Mouse (Mus musculus) forelimb bud, embryonic 11.5 days (tissue): ENCODE data around the gene Slc2a8.
"Not testable (repeated sequence)": the region's sequence is repeated elsewhere in the genome, so short reads cannot be mapped to it uniquely, and the experiment has no call there.

ENCODE experiments used
- DNase-seq: peaks from one replicate; pipeline ENCODE4 v3.0.0-alpha.2; 2012; ENCODE audit warnings: low read depth, low spot score

The Slc2a8 gene

DNA sequence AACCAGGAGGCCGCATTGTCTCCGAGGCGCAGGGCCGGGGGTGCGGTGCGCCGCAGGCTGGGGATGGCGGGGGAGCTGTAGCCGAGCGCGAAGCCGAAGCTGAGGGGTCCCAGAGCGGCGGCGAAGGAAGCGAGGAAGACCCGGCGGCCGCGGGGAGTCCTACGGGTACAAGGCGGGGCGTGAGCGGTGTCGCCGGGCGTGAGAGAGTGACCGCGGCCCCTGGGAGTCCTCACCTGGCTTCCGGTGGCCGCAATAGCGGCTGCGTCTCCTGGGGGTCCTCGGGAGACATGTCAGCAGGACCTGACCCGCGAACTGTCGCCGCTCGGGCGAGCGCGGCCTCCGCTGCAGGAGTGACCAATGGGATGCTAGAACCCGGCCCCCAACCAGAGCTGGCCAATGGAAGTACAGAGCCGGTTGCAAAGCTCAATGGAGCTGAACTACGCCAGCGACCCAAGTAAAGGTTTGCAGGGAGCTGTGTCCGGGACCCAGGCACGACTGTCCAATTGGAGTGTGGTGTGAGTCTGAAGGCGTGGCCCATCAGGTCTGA, at the start of gene Slc2a8:
Gene Slc2a8 (minus strand): TSS at position 359 of the 547 bp plus-strand sequence.
- peak; percentile 95 for DNase-seq

DNA sequence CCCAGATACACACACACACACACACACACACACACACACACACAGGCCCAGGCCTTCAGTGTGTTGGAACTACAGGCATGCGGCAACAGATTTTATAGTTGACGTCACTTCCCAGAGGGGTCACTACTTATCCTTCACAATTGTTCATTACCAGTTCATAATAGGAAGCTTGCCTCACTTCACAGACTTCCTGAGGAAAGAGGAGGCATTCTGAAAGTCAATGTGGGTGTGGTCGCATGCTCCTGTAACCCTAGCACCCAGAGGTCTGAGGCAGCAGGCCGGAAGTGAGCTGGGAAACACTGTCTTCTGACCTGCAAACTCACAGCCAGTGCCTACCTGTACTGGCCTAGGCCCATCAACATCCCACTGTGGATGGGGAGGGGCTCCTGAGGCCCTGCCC, 43.2 kb upstream of the Slc2a8 start:
- no peak for DNase-seq

DNA sequence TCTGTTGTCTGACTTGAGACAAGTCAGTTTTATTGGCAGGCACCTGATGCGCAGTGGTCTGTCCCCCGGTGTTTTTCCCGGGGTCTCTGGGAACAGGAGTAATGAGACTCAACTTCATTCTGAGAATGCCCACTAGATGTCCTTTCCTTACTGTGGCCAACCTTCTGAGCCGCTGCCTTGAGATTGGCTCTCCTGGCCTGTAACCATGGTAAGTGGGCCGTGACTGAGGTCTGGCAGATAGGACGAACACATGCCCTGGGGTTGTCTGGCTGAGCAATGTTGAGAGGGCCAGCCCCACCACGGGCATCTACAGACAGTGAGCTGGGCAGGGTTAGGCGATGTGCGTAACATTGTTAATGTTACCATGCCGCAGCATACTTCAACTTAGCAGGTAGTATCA, 42.7 kb upstream of the Slc2a8 start:
- no peak for DNase-seq

DNA sequence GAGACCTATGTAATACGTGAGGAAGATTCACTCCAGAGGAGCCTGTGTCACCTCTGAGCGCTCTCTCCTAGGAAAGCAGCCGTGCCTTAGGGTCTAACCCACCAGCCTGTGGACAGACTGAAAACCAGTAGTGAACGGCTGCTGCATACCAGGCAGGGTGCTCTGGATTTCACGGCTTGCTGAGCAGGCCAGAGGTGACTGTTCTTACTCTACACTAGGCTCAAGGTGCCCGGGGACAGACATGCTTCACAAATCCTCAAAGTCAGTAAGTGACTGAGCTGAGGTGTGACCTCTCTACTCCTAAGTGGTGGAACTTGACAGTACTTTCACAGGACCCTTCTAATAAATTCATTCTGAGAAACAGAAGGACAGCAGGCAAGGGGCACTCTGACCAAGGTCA, 41.0 kb upstream of the Slc2a8 start:
- DNase-seq: no peak

DNA sequence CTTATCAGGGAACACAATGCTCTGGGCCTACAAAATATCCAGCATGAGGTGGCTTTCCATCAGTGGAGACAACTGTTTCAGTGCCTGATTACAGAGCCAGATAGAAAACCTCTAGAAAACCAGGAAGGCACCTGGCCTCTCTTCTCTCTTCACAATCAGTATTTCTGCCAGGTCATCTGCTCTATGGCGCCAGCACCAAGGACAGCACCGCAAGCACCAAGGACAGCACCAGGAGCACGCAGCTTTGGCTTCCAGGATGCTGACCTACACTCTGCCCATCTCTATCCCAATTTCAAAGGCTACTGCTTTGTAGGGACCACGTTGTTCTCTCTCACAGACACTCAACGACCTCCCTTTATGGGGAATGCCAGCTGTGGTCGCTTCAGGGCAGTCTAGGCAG, 36.1 kb upstream of the Slc2a8 start:
- DNase-seq: peak; percentile 67

DNA sequence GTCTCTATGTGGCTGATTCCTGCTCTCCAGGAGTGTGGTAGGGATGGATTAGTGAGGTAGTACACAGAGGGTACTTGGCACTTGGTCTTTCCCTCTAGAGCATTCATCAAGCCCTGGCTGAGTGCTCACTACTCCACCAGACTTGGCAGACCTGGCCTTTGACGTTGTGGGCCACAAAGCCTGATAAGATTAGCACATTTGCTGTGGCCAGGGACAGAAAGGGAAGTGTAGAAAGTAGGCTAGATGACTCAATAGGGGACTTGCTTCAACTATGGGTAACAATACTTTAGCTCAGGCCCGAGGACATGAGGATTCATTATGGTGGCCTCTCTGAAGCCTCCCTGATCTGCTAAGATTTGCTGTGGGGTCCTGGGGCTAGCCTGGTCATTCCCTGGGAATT, 35.3 kb upstream of the Slc2a8 start:
- DNase-seq: no peak

DNA sequence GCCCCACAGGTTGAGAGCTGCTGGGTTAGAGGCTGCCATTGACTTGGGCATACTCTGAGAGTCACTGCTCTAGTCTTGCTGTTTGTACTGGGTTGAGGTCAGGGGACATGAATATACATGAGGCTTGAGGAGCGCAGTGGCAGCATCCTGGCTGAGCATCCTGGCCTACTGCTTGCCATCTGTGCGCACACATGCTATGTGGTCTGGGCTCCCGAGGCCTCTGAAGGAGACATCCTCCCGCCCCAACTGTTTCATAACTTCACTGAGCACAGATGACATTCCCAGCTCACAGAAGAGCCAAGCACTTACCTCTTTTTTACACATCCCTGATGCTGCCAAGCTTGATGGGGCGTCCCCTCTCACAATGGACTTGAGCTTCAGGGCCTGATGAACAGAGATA, 33.0 kb upstream of the Slc2a8 start:
- no peak for DNase-seq

DNA sequence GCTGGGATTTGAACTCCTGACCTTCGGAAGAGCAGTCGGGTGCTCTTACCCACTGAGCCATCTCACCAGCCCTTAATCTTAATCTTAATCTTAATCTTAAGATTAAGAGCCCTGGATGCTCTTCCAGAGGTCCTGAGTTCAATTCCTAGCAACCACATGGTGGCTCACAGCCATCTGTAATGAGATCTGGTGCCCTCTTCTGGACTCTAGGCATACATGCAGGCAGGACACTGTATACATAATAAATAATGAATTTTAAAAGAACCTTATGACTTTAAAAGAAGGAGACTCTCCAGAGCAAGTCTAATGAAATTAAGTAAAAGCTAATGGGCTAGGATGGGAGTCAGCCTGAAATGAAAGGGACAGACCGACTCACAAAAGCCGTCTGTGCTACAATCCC, 27.2 kb upstream of the Slc2a8 start:
- not testable (repeated sequence) for DNase-seq

DNA sequence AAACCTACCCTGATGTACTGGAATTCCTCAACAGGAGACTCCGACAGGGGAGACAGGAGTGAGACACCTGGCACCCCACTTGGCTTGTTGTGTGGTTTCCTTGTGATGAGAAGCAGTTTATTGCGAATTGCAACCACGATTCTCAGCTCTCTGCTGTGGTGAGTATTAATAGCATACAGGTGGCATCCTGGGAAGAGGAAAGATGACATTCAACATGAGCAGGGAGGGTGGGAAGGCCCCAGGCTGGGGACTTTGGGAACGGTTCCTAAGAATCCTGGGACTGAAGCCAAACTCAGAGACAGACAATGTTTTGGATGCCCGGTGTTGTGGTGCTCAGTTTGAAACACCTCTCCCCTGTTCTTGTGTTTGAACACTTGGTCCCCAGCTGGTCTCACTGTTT, 23.2 kb upstream of the Slc2a8 start:
- no peak for DNase-seq

DNA sequence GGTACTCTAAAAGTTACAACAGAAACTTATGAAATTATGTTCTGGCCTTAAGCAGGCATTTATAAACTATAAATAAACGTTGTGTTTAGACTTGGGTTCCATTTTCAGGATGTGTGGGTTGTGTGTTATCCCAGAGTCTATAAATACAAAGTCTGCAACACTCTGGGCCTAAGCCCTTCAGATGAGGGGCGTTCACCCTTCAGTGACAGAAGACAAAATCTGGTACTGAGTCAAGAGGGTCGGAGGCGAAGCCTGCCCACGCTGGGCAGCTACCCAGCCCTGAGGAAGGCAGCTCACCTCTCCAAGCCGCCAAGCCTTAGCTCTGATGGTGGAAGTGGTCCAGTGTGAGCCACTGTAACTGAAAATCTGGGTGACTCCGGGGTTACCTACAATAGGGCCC, 20.3 kb upstream of the Slc2a8 start:
- no peak for DNase-seq

DNA sequence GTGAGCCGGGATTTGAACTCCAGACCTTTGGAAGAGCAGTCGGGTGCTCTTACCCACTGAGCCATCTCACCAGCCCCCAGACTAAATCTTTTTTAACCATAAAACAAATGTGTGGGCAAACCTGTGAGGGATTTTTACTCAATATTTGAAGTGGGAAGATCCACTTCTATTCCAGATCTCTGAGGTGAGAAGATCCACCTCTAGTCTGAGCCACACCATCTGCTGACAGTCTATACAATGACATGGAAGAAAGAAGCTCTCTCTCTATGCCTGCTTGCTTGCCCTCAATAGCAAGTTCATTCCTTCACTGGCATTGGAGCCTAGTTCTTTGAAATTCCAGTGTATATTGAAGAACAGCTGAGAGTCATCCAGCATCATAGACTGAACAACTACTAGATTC, 17.9 kb upstream of the Slc2a8 start:
- no peak for DNase-seq

DNA sequence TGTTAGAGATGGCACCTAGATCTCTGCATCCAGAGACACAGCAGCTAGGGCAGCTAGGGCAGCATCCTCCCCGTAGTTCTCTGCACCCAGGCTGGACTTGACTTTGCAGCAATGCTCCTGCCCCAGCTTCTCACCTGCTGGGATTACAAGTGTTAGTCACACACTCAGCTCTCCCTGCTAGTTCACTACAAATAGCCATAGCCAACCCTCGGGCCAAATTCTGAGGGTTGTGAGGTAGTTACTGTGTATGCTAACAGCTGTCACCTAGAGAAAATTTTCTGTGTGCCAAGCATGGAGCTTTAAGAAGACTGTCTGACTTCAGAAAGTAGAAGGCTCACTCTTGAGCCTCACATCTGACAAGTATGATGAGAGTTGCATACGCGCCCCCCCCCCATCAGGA, 15.9 kb upstream of the Slc2a8 start:
- DNase-seq: no peak

DNA sequence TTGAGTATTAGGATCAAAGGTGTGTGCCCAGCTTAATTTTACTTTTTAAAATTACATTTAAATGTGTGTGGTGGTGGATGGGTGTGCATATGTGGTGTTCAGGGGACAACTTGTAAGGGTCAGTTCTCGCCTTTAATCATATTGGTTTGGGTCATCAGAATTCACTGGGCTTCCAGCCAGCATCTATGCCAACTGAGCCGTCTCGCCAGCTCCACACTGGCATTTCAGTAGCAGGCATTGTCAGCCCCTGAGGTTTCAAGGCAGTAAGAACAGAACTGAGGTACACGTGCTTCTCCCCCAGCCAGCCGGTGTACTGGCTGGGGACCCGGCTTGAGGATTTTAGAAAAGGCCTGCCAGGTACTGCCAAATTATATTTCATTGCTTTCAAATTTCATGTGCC, 15.2 kb upstream of the Slc2a8 start:
- DNase-seq: no peak

DNA sequence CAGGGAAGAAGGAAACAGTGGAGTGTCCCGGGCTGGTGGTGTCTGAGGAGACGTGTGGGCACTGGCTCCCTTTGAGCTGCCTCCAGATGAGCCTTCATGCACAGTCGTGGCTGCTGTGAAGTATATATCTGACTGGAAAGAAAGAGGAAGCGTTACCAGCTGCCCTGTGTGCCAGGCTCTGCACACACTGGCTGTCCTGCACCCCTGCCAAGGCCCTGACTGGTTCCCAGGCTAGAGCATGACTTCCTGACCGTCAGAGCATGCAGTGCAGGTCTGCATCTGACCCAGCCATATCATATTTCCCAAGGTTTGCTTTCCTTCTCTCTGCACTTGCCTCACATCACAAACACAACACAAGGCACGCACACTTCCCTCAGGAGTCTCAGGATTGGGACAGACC, 10.2 kb upstream of the Slc2a8 start:
- DNase-seq: no peak

DNA sequence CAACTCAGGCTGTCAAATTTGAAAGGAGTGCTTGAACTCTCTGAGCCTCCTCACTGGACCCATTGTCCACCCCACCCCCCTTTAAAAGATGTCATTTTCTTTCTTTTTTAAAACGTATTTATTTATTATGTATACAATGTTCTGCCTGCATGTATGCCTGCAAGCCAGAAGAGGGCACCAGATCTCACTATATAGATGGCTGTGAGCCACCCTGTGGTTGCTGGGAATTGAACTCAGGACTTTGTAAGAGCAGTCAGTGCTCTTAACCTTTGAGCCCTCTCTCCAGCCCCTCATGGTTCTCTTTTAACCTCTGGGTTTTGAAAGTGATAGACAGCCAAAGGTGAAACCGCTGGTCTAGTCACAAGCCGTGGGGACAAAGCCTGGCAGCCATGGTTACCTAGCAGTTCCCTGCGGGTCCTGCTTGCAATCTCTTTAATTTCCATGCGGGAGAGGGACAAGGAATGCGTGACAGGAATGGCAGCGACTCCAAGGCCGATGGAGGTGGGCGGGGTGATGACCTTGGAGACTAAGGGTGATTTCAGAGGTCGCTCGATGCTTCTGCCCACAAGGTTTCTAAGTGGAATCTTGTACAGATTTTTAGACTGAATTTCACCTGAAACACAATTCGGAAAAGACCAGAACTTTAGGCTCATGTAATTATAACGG, 8.4 kb upstream of the Slc2a8 start:
- no peak for DNase-seq

DNA sequence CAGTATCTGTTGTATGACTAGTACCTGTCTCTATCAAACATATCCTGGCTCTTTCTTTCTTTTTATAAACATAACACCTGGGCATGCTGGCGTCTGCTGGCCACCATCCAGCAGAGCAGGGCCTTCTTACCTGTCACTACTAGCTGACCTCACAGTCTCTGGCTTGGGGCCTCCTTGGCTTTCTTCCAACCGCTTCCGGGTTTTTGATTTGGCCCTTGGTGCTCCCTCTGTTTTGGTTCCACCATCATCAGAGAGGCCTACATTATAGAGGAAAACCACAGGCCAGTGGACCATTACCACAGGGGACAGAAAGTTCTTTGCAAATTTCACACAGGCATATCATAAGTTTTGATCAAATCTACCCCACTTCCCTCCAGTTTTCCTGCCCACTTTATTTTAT, 7.5 kb upstream of the Slc2a8 start:
- DNase-seq: no peak

DNA sequence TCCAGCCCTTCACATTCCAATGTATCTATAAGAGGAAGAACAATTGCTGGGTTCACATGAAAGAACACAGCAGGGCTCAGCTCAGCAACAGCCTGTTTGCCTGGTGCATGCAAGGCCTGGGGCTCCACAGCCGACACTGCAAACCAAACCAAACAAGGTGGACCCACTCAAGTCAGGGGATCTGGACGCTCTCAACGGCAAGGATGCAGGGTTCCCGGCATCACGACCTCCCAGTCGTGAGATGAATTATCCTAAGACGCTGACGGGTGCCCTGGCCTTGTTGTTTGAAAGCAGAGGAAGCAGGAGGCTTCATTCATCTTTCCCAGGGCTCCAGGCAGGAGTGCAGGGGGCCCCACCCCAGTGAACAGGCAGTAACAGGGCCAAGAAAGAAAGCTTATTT, 4.0 kb upstream of the Slc2a8 start:
- no peak for DNase-seq

DNA sequence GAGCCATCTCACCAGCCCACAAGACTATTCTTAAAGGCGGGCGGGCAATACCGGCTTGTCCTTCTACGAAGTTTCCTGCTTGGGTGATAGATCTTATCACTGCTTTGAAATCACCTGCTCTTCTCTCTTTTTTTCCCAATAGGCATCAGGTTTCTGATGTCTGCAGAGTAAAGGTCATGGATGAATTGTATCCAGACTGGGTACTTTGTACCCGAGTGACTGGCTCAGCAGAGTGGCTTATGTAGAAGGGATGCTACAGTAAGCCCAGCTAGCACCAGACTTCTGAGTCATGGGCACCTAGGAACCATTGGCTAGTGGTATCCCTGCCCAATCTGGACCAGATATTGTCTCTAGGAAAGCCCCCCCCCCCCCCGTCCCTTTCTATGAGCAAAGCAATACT, 1.7 kb upstream of the Slc2a8 start:
- DNase-seq: no peak

DNA sequence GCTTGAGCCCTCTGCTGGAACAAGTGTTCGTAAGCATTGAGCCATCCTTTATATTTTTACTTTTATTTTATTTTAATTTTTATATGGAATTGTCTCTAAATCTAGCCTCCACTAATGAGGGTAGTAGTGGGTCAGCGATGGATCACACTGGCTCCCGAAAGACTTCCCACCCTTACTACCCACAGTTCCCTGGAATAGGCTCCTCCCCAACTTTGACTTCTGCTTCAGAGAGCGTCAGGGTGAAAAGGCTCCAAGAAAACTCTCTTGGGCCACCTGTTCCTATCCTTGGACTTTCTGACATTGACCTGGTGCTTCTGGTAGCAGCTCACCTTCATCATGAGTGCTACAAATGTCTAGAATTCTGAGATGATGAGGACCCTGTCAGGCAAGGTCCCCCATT, 817 bp upstream of the Slc2a8 start:
- no peak for DNase-seq

DNA sequence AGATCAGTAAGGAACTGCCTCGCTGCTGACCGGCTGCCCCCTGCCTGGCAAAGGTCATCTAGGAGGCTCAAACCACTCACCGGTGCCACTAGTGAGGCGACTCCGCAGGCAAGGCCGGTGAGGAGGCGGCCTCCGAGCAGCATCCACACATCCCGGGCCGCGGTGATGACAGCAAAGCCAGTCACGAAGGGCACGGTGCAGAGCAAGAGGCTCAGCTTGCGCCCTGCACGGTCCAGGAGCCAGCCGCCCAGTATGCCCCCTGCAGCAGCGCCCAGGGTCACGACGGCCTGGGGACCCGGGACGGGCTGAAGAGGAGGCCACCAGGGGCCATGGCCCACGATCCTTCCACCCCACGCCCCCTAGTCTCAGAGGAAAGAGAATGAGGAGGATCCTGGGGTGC, 602 bp downstream of the Slc2a8 start:
- no peak for DNase-seq

DNA sequence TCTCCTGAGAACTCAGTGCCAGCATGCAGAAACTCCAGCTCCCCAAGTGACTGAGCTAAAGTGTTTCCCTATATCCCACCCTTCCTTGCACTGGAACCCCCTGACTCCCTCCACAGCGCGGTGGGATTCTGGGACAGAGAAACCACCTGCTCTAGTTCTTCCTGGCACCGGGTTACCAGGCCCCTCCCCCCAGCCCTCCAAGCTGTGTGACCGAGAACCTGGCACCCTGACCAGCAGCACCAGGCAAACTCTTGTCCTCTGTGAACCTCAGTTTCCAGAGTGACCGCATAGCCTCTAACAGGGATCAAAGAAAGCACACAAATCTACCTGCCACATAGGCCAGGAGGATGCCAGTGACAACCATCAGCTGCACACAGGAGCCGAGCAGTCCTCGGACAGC, 2.2 kb downstream of the Slc2a8 start:
- no peak for DNase-seq

DNA sequence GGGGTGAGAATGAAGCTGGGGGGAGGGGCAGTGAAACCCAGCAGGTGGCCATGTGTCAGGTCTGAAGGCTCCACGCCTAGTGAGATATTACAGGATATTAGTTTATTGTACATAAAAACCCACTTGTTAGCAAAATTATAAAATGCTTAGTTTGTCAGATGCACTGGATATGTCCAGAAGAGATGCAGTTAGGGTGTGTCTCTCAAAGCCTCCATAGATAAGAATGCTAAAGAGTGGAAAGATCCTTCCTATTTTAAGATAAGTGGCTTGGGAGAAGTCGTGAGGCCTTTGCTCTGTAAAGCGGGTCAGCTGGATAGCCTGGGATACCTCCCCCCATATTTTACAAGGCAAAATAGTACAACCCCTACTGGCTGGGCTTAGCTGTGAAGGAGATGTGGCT, 3.2 kb downstream of the Slc2a8 start:
- DNase-seq: no peak

DNA sequence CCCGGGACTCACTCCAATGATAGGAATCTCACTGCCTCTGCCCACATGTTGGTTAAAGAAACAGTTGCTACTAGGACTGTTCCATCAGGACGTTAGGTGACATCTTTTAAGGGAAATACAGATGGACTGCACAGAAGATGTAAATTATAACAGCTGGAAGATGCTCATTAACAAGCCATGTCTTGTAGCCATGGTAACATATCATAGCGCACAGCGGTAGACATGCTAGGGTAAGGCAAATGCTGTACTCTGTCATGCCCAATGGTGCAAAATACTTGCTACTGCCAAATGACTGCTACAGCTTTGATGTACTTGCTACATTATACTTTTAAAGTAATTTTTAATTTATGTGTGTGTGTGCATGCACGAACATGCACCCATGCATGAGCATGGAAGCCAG, 4.8 kb downstream of the Slc2a8 start:
- no peak for DNase-seq

DNA sequence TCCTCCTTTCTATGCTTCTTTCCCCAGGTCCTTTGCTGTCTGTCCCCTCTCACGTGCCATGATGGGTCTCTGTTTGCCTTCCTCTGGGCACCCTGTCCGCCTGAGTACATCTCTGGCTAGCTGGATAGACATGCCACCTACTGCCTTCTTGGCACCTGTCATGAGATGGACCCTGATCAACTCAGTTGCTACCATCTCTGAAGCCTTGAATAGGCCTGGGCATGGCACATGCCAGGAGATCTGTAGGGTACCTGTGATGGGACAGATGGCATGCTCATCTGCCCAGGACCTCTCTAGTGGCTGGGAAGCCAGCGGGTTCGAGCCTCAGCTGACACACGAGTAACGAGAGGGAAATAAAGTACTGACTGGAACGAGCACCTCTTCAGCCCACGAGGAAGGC, 7.7 kb downstream of the Slc2a8 start:
- DNase-seq: no peak
